Mouse (Mus musculus) brain, embryonic 14.5 days (tissue): ENCODE data around the gene Sorbs1.

Experiments used
- CTCF ChIP-seq: fragments of 200-500 bp; IDR thresholded peaks from 2 replicates; pipeline ENCODE4 v1.5.1; 2012; ENCODE audit warnings: inconsistent platforms, mild to moderate bottlenecking, moderate library complexity, borderline replicate concordance; ENCODE audit not compliant: insufficient read depth, insufficient read length; ENCODE audit errors: extremely low read depth
- POLR2A ChIP-seq: fragments of 200-500 bp; IDR thresholded peaks from 2 replicates; pipeline ENCODE4 v1.6.1; 2012; ENCODE audit warnings: mild to moderate bottlenecking, inconsistent platforms, borderline replicate concordance; ENCODE audit not compliant: poor library complexity, insufficient read depth, insufficient read length, severe bottlenecking; ENCODE audit errors: extremely low read depth

GRCm38 (mm10) chr19:40294231-40294630, 219.3 kb downstream of the Sorbs1 start:
- TF ChIP-seq POLR2A (no peak), CTCF (no peak)
